Mouse (Mus musculus) CD4-positive, CD25-positive, alpha-beta regulatory T cell, adult 9 weeks (primary cell): Measurements from ENCODE around the gene Itgb4. TPM values are rescaled to one million over a fixed set of nuclear protein-coding genes. Genes with fewer than 3 reads are reported as not detected.

Source experiments
- polyA plus RNA-seq: library from polyadenylated mRNA; unstranded; fragments of 100-300 nt; shearing (Covaris generic); gene quantifications from one replicate; pipeline ENCODE4 v1.2.1, GENCODE M21; 2017

The Itgb4 gene
- 0.07 TPM for polyA plus RNA-seq

GRCm38 (mm10) chr11:115974309-115975082, at the start of gene Itgb4:
Itgb4 (plus strand) TSS chr11:115974709.

GRCm38 (mm10) chr11:115933108-115933746, 41.3 kb upstream of the Itgb4 start, which contains the start of the genes Sap30bp and Recql5:
Sap30bp (plus strand) TSS chr11:115933282.
Recql5 (minus strand) TSS chr11:115933477.

GRCm38 (mm10) chr11:116012262-116012947, 37.9 kb downstream of the Itgb4 start, which contains the start of gene Galk1:
Galk1 (minus strand) TSS chr11:116012719.

GRCm38 (mm10) chr11:116027756-116028155, 53.2 kb downstream of the Itgb4 start, which contains the start of gene H3f3b:
H3f3b (minus strand) TSS chr11:116027962.

GRCm38 (mm10) chr11:116030088-116030897, 55.8 kb downstream of the Itgb4 start, which contains the start of gene Unk:
Unk (plus strand) TSS chr11:116030322.

Other genes with a start within 250 kb of the Itgb4 start
- gene Tmem94, start 209.3 kb upstream of the Itgb4 start, polyA plus RNA-seq, result 35.9 TPM
- gene Caskin2, start 161.1 kb upstream of the Itgb4 start, polyA plus RNA-seq, result 2.9 TPM
- gene Tsen54, start 160.0 kb upstream of the Itgb4 start, polyA plus RNA-seq, result 13.0 TPM
- 35.4 TPM for gene Llgl2, start 150.7 kb upstream of the Itgb4 start, polyA plus RNA-seq
- gene Myo15b, start 116.3 kb upstream of the Itgb4 start, polyA plus RNA-seq, result 0.24 TPM
- 0.38 TPM for gene Smim5, start 74.7 kb upstream of the Itgb4 start, polyA plus RNA-seq
- 0.86 TPM for gene Smim6, start 62.7 kb upstream of the Itgb4 start, polyA plus RNA-seq
- gene Sap30bp, start 41.4 kb upstream of the Itgb4 start, polyA plus RNA-seq, result 48.9 TPM
- 23.0 TPM for gene Recql5, start 41.2 kb upstream of the Itgb4 start, polyA plus RNA-seq
- 40.7 TPM for gene Galk1, start 38.0 kb downstream of the Itgb4 start, polyA plus RNA-seq
- 1,313 TPM for gene H3f3b, start 53.3 kb downstream of the Itgb4 start, polyA plus RNA-seq
- 41.0 TPM for gene Unk, start 55.6 kb downstream of the Itgb4 start, polyA plus RNA-seq
- gene Unc13d, start 103.3 kb downstream of the Itgb4 start, polyA plus RNA-seq, result 186 TPM
- 227 TPM for gene Wbp2, start 112.3 kb downstream of the Itgb4 start, polyA plus RNA-seq
- not detected for gene Trim47, start 152.5 kb downstream of the Itgb4 start, polyA plus RNA-seq
- gene Trim65, start 156.4 kb downstream of the Itgb4 start, polyA plus RNA-seq, result 7.7 TPM
- 54.6 TPM for gene Mrpl38, start 164.2 kb downstream of the Itgb4 start, polyA plus RNA-seq
- 5.6 TPM for gene Fbf1, start 193.5 kb downstream of the Itgb4 start, polyA plus RNA-seq
- 93.2 TPM for gene Ten1, start 224.1 kb downstream of the Itgb4 start, polyA plus RNA-seq
- 24.5 TPM for gene Acox1, start 224.3 kb downstream of the Itgb4 start, polyA plus RNA-seq